Mouse (Mus musculus) layer of hippocampus, postnatal 14 days (tissue): Measurements from ENCODE around the gene Hpca. TPM values are rescaled to one million over a fixed set of nuclear protein-coding genes. Genes with fewer than 3 reads are reported as not detected.
A peak's percentile ranks its signal among the peaks of the same experiment; 100 is the strongest.

Source experiments
- DNase-seq, 2 experiments: peaks; one replicate each; pipeline ENCODE4 v3.0.0; 2021 to 2022; ENCODE audit warnings: low spot score in 2 of 2, mixed read lengths in 1 of 2
- total RNA-seq, 2 experiments: library from RNA; stranded (reverse); gene quantifications; 2 replicates each; pipeline ENCODE4 v1.2.3; 2021

Gene Hpca
- total RNA-seq, 2 experiments from 2014 or later, result 1,833 to 1,912 TPM

GRCm38 (mm10) chr4:129113083-129113988, 8.5 kb downstream of the Hpca start:
- DNase-seq, result peak; percentile 90 to 93

DNA sequence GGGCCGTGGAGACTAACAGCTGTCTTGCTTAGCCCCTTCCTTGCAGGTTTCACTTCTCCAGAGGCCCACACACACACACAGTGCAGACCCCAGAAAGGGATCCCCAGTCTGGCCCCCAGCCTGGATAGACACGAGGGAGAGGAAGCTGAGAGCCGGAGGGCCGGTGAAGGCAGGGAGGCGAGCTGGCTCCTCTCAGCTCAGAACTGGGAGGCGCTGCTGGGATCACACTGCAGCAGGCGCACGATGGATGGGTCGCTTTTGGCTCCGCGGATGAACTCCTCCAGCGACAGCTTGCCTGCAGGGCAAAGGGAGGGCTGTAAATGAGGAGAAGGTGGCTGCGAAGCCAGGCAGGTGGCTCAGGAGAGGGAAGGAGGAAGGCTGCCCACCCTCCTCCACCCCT, 9.6 kb downstream of the Hpca start:
- no peak for DNase-seq

GRCm38 (mm10) chr4:129111350-129111749, 10.5 kb downstream of the Hpca start:
- no peak for DNase-seq

GRCm38 (mm10) chr4:129110804-129111203, 11.0 kb downstream of the Hpca start:
- DNase-seq, result no peak

- DNase-seq, result no peak
Measured at GRCm38 (mm10) chr4:129108624-129109023, 13.2 kb downstream of the Hpca start.

DNA sequence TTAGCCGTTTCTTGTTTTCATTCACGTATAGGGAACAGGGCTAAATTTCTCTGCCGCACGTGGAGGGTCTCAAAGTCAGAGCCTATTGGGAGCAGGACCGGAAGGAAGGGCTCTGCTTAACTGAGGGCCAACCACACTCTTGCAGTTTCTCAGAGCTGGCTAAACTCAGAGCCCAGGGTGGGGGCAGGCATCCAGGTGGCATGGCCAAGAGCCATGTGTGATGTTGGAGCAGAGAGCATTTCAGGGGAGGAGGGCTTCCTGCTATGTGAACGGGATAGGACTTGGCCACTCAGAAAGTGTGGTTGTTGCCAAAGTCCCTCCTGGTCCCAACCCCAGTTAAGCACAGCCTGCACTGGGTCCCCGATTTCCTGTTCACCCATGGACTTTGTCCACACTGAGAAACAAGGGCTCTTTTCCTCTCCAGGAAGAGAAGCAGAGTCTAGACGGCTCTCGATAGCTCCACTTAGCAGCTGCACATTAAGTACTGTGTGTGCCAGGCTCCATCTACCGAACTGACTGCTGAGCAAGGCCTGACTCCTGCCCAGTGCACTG, 14.4 kb downstream of the Hpca start:
- DNase-seq, result no peak

DNA sequence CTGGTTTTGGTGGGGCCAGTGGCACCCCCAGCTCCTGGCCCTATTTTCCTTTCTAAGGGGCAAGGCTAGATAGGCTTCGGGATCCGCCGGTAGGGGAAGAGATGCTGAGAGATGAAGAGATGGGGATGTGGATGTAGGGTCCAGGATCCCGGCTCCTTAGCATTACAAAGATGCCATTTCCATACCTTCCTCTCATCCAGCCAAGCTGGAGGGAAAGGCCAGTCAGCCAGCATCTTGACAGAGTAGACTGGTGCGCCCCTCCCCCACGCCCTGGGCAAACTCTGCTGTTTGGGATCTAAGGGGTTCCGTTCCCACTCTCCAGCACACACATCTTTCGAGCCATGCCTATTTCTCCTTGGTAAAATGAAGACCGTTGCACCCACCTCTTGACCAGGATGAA, 15.8 kb downstream of the Hpca start:
- no peak for DNase-seq

- DNase-seq, result no peak
Measured at GRCm38 (mm10) chr4:129105356-129105755, 16.5 kb downstream of the Hpca start, which contains the start of gene Tmem54. Gene Tmem54, plus strand, starts transcription at chr4:129105548.

- no peak for DNase-seq
Measured at GRCm38 (mm10) chr4:129102133-129102829, 19.6 kb downstream of the Hpca start.

- DNase-seq, result no peak
Measured at GRCm38 (mm10) chr4:129097006-129097405, 24.8 kb downstream of the Hpca start.

GRCm38 (mm10) chr4:129095276-129095675, 26.6 kb downstream of the Hpca start:
- no peak for DNase-seq

- no peak for DNase-seq
Measured at GRCm38 (mm10) chr4:129087850-129088249, 34.0 kb downstream of the Hpca start.

DNA sequence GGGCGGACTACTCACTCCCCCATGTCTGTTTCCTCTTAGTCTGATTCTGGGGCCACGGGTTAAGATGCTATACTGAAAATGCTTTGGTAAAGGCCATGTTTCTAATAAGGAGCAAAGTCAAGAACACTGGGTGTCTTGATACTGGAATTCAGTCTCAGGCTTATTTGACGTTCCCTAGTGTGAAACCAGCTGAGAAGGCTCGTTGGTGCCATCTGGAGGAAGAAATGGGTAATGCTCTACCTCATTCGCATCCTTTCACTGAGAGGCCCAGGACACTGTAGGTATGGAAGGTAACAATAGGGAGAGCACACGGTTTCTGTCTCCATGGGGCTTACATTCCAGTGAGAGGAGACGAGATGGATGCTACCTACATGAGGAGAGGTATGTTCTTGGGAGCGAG, 35.8 kb downstream of the Hpca start:
- peak; percentile 60 to 73 for DNase-seq

GRCm38 (mm10) chr4:129084896-129085295, 36.9 kb downstream of the Hpca start:
- no peak for DNase-seq

DNA sequence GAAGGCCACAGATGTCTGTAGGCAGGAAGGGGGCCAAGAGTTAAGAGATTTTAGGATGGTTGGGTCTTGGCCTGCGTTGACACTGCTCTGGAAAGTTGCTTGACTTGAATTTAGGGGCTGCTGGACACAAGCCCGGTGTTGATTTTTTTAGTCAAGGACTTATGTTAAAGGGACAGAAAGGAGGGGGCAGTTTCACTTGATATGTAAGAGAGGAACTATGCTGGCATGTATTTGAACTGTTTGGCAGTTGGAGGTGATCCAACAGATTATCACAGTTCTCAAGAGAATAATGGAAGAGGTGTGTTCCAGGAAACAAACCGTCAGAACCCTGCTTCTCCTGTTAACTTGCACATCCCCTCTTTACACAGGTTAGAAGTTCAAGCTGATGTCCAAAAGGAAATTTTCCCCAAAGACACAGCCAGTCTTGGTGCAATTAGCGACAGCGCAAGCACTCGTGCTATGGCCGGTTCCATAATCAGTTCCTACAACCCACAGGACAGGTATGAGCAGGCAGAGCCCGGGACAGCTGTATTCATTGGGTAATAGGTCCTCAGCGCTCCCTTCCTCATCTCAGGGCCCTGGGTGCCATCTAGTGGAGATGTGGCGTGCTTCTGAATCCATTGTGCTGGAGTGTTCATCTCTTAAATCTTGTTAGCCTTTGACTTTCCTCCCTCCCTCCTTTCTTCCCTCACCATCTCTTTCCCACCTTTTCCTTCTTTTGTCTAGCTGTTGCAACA, 39.3 kb downstream of the Hpca start:
- peak; percentile 47 to 52 for DNase-seq

GRCm38 (mm10) chr4:129081939-129082338, 39.9 kb downstream of the Hpca start:
- DNase-seq, result no peak

GRCm38 (mm10) chr4:129081512-129081911, 40.3 kb downstream of the Hpca start:
- peak in 1 of 2 experiments; percentile 46 for DNase-seq

GRCm38 (mm10) chr4:129081041-129081440, 40.8 kb downstream of the Hpca start:
- no peak for DNase-seq

GRCm38 (mm10) chr4:129079126-129079525, 42.7 kb downstream of the Hpca start:
- DNase-seq, result no peak

DNA sequence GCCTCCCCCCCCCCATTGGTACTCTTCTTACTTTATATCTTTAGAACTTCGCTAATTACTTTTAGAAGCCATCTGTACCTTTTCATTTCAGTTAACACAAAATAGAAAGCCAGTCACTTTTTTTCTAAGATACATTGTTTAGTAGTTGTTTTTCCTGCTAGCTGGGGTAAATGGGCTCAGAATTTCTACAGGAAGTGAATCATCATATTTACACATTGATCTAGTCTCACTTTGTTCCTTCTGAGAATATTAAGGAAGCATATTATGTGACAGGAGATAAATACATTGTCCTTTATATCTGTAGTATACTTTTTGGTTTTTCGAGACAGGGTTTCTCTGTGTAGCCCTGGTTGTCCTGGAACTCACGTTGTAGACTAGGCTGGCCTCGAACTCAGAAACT, 53.0 kb downstream of the Hpca start:
- no peak for DNase-seq
